Mouse (Mus musculus): ENCODE data around the gene Mbnl2.

Gene Mbnl2

DNA sequence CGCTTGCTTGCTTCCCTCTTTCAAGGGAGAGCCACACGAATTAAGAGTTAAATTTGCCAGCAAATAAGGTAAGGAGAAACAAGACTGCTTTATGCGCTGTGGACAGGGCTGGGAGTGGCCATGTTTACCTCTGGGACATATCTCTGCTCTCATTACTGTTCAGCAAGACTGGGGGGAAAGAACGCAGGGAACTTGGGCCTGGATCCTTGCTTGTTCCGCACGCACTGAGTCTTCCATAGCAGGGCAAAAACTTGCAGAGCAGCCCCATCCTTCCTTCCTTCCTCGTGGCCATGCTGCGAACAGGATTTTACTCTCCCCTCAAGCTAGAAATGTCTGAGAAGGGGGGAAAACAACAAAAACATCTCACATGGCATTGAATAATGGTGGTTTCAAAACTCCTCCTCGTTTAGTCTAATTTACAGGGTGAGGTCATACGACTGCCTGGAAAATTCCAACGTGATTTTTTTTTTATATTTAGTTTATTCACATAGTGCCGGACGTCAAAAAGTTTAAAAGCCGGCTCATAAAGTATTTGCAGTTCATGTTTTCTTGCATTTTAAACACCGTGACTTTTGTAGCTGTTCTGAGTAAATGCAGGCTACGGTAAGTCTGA, 21.8 kb downstream of the Mbnl2 start:
- DNase-seq (ENCODE audit: low spot score in 2 of 2): no peak

- no peak for DNase-seq (ENCODE audit: low spot score in 2 of 2)
Measured at GRCm38 (mm10) chr14:120297833-120298232, 22.4 kb downstream of the Mbnl2 start.

GRCm38 (mm10) chr14:120298439-120298838, 23.0 kb downstream of the Mbnl2 start:
- no peak for DNase-seq (ENCODE audit: low spot score in 2 of 2)

- no peak for DNase-seq (ENCODE audit: low spot score in 2 of 2)
Measured at GRCm38 (mm10) chr14:120299716-120300115, 24.2 kb downstream of the Mbnl2 start.

- DNase-seq (ENCODE audit: low spot score in 2 of 2): no peak
Measured at GRCm38 (mm10) chr14:120300191-120300590, 24.7 kb downstream of the Mbnl2 start.

GRCm38 (mm10) chr14:120300814-120301213, 25.3 kb downstream of the Mbnl2 start:
- DNase-seq (ENCODE audit: low spot score in 2 of 2): no peak

DNA sequence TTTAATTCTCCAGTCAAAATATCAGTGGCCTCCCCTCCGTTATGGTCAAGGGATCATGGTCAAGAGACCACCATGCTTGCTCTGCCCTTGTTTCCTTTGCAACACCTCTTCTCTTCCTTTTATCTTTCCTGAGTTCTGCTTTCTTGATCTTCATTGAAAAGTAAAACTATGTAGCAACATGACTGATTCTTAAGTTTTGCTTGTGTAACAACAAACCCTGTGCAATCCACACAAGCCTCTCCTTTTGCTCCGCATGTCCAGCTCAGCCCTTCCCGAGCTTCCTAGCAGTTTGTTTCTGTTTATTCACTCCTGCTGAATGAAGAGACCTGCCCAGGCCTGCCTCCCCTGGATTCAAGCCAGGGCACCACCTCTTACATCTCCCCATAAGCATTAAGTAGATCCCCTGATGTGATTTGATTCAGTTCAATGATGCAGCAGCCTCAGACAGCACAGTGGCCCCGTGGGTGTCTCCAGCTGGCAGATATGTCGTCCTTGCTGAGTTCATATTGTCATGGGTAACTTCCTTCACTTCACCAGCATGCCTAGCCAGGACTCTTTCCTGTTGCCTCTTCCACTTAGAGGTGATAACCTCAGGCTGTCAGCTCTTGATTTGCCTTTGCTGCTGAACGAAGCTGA, 27.6 kb downstream of the Mbnl2 start:
- no peak for DNase-seq (ENCODE audit: low spot score in 2 of 2)

DNA sequence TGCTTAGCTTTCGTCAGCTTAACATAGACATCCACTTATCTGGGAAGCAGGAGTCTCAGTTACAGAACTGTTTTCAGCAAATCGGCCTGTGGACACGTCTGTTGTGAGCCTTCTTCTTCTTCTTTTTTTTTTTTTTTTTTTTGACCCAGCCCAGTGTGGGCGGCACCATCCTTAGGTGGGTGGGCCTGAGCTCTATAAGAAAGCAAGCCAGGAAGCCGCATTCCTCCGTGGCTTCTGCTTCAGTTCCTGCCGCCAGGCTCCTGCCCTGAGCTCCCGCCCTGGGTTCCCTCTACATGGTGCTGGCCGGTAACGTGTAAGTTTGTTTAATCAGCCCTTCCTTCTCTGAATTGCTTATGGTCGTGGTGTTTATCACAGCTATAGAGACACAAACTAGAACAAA, 30.8 kb downstream of the Mbnl2 start:
- DNase-seq (ENCODE audit: low spot score in 2 of 2): peak in 1 of 2 experiments; percentile 24

DNA sequence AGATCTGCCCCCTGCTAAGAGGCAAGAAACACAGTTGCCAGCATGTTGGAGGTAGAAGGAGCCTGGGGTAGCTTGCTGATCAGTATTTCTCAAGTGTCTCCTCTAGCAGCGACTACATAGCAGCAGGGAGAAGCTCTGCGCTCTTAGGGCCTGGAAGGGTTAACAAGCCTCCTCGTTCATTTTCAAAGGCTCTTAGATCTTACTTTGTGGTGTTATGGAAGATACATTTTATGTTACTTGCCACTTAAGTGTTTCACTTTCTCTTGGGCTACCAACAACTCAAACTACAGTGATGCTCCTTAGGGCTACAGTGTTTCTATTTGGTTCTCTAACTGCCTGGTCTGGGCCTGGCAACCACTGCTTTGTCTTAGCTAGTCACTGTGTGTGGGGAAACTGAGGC, 31.9 kb downstream of the Mbnl2 start:
- DNase-seq (ENCODE audit: low spot score in 2 of 2): no peak

GRCm38 (mm10) chr14:120307963-120308362, 32.5 kb downstream of the Mbnl2 start:
- DNase-seq (ENCODE audit: low spot score in 2 of 2): no peak

DNA sequence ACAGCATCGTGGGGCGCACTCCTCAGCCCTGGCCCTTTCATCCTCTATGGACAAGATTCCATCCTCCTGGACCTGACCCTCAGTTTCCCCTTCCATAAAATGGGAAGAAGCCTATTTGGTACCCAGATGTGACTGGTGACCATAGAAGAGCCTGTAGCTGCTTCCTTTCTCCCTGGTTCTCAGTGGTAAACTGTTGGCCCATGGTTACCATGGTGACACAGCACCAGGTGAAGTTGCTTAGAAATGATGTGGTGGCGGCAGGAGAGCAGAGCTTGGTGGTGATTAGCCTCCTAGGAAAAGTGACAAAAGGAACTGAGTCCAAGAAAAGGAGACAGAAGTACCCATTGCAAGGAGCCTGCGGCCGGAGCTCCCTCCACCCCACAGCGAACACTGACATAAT, 34.2 kb downstream of the Mbnl2 start:
- no peak for DNase-seq (ENCODE audit: low spot score in 2 of 2)

- no peak for DNase-seq (ENCODE audit: low spot score in 2 of 2)
Measured at GRCm38 (mm10) chr14:120311330-120312097, 36.0 kb downstream of the Mbnl2 start.

GRCm38 (mm10) chr14:120312661-120313406, 37.4 kb downstream of the Mbnl2 start:
- DNase-seq (ENCODE audit: low spot score in 2 of 2): no peak

GRCm38 (mm10) chr14:120313466-120313865, 38.0 kb downstream of the Mbnl2 start:
- no peak for DNase-seq (ENCODE audit: low spot score in 2 of 2)

- DNase-seq (ENCODE audit: low spot score in 2 of 2): no peak
Measured at GRCm38 (mm10) chr14:120315721-120316120, 40.3 kb downstream of the Mbnl2 start.

DNA sequence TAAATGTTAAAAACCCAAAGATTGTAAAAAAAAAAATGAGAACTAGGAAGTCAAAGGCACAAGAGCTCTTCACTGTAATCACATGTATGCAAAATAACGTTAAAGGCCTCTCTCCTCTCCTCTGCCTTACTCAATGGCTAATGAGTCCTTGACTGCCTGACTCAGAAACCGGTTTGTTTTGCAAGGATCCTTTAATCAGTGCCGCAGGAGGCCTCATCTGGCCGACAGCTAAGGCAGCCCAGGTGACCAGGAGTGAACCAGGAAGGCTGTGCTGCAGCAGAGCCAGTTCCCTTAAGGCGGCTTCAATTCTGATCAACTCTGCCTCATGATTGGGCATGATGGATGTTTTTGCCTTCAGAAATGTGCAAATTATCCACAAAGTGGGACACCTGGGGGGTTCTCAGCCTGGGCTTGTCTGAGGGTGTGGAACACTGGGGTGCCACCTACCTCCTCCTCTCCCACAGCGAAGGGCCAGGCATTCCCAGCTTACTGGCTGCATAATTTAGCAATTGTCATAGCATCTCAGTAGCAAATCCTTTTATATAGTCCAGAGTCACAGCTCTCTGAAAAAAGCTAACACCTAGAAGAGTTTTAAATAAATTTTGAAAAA, 43.0 kb downstream of the Mbnl2 start:
- no peak for DNase-seq (ENCODE audit: low spot score in 2 of 2)

DNA sequence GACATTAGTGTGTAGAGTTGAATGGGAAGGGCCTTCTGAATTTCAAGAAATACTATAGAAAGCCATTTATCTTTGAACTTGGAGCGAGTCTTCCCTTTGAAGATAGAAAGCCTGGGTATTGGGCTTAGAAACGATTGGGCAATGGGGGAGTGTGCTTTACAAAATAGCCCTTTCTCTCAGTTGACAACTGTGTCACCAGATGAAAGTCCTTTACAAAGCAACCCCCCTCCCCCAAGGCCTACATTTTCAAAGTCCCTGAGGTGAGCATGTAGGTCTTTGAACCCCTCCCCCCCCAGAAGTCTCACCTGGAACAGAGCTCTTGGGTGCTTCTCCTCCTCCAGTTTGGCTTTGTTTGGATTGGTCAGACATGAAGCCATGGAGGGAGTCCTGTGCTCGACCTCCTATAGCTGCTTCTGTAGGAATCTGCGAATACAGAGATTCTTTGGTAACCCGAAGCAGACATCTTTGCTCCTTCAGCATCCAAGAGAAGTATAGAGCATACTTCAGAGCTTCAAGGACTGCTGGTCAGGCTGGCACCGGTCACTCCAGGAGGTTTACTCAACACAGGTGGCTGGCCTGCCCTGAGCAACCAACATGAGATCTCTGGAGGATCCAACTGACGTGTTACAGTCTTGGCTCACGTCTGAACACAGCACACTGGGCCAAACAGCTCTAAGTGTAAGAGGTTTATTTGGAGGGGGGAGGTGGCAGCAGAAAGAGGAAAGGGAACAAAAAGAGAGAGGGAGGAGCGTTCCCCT, 43.7 kb downstream of the Mbnl2 start:
- no peak for DNase-seq (ENCODE audit: low spot score in 2 of 2)

GRCm38 (mm10) chr14:120322041-120322440, 46.6 kb downstream of the Mbnl2 start:
- DNase-seq (ENCODE audit: low spot score in 2 of 2): no peak

DNA sequence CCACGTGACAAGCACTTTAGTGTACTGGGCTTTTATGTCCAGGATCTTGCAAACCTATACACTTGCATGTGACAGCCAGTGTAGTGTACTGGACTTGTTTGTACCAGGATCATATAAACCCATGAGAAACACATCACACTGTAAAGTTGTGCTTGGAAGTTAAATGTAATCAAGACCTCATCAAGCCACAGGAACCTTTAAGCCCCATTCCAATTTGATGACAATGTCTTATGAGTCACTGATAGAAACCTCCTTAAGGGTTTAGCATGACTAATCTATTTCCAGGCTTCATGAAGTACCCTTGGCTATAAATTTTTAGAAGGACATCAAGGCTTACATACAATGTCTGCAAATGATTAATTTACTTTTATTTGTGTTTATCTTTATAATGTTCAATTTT, 47.6 kb downstream of the Mbnl2 start:
- no peak for DNase-seq (ENCODE audit: low spot score in 2 of 2)

DNA sequence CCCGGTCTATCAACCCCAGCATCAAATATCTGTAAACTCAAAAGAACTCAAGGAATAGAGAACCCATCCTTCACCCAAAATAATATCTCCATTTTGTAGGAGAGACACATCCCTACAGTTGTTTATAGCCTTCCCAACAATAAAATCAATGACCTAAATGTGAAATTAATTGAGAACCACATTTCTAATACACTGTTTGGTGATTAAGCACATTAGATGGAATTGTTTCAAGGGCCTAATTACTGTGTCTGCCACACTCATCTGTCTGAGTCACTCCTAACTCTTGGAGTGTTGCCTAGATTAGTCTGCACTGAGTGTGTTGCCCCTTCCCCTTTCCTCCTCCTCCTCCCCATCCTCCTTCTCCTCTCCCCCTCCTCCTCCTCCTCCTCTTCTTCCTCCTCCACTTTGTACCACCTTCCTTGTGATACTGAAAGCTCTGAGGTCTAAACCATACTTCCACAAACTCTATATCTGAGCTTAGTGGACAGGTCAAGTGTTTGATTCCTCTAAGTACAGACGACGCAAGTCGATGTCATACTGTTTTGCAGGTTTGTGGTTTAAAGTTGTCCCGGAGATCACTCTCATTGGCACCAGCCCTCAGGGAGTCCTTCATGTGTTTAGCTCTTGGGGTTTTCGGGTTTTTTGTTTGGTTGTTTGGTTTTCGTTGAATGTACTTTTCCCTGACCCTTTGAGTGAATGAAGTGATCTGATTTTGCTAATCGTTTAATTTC, 48.8 kb downstream of the Mbnl2 start:
- DNase-seq (ENCODE audit: low spot score in 2 of 2): no peak

Data from spleen, postnatal 10 days (tissue).